Mouse (Mus musculus): ENCODE data around the gene Fam193b.

Fam193b gene

GRCm38 (mm10) chr13:55527834-55528772, 42.8 kb downstream of the Fam193b start:
- DNase-seq (ENCODE audit: low spot score), result no peak

- DNase-seq (ENCODE audit: low spot score), result no peak
These were observed 43.7 kb downstream of the Fam193b start for GRCm38 (mm10) chr13:55527212-55527611.

- no peak for DNase-seq (ENCODE audit: low spot score)
These were observed 45.0 kb downstream of the Fam193b start for GRCm38 (mm10) chr13:55525733-55526553.

GRCm38 (mm10) chr13:55523951-55524600, 46.8 kb downstream of the Fam193b start:
- DNase-seq (ENCODE audit: low spot score), result no peak

DNA sequence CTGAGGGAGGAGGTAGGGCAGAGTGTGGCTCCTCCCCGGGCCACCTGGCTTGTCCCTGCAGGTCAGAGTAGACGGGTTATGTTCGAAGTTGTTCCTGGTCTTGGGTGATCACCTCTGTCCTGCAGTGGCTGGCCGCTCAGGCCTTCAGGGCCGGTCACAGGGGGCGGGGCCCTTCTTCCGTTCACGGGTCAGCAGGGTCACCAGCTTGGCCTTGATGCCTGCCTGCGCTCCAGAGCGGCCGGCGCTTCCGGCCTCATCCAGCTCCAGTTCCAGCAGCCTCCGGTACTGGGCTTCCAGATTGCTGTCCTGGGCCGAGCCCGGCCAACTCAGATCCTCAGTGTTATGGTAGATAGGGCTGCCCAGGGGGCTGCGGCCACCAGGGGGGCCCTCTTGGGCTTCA, 47.6 kb downstream of the Fam193b start:
- DNase-seq (ENCODE audit: low spot score), result peak; percentile 53

- DNase-seq (ENCODE audit: low spot score), result no peak
These were observed 48.2 kb downstream of the Fam193b start for GRCm38 (mm10) chr13:55522730-55523129.

GRCm38 (mm10) chr13:55519606-55520005, 51.3 kb downstream of the Fam193b start:
- DNase-seq (ENCODE audit: low spot score), result no peak

DNA sequence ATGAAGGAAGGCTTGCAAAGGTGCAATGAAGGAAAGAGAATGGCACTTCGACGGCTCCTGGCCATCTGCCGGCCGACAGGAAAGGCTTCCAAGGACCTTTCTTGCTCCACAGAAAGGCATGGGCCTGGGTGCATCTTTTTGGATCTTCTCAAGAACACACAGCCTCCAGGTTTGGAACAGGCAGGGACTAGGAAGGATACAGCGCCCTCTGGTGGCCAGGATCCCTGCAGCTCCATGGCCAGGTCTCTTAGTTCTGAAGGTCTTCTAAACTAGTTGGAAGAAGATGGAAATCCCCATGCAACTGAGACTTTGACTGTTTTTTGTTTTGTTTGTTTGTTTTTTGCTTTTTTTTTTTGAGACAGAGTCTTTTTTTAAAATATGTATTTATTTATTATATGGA, 54.0 kb downstream of the Fam193b start:
- peak; percentile 82 for DNase-seq (ENCODE audit: low spot score)

DNA sequence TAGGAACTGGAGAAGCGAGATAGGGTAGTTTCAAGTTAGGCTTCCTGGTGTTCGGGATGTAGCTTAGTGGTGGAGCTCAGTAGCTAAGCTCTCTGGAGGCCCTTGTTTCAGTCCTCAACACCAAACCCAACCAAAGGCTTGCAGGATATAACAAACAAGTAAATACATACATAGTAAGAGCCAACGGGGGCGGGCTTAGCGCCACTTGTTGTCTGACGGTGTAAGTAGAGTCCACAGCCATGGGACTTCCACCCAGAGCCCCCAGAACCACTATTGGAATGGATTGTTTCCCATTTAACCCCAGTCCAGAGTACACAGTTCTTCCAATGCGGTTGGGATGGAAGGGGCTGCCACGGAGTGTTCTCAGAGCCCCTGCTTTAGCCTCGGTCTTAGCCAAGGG, 57.1 kb downstream of the Fam193b start:
- no peak for DNase-seq (ENCODE audit: low spot score)

- DNase-seq (ENCODE audit: low spot score), result peak; percentile 93
These were observed 57.7 kb downstream of the Fam193b start, which contains the start of gene Pdlim7 for GRCm38 (mm10) chr13:55513111-55513748. Gene Pdlim7 (minus strand): TSS chr13:55513676.

GRCm38 (mm10) chr13:55512379-55513031, 58.4 kb downstream of the Fam193b start:
- DNase-seq (ENCODE audit: low spot score), result peak; percentile 64

DNA sequence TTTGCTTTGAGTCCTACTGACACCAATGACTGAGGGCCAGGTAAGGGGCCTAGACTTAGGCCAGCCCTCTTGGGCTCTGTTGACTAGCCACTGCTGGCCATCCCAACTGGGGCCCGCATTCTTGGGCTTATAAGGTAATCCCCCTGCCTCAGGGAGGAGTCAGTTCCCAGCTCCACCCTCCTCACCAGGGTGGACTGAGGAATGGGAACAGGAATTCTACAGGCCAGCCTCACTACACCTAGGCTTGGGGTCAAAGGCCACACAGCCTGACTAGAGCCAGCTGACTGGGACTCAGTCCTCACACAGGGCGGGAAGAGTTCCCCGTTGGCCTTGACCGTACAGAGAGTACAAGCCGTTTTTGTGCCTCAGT, 59.4 kb downstream of the Fam193b start:
- no peak for DNase-seq (ENCODE audit: low spot score)

- DNase-seq (ENCODE audit: low spot score), result peak; percentile 72
These were observed 60.0 kb downstream of the Fam193b start for GRCm38 (mm10) chr13:55510668-55511491.

DNA sequence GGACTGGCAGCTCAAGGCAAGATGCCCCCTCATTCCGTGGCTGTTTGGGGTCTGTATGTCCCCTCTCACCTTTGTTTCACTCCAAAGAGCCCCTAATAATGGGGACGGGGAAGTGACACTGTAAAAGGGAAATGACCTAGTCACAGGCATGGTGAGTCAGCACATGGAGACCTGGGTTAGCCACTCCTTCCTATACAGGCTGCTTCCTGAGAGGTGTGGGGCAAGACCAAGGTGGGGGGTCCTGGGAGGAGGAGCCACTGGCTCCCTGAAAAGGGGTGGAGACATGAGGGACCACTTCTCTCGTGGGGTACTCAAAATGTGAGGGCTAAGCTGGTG, 60.6 kb downstream of the Fam193b start:
- no peak for DNase-seq (ENCODE audit: low spot score)

DNA sequence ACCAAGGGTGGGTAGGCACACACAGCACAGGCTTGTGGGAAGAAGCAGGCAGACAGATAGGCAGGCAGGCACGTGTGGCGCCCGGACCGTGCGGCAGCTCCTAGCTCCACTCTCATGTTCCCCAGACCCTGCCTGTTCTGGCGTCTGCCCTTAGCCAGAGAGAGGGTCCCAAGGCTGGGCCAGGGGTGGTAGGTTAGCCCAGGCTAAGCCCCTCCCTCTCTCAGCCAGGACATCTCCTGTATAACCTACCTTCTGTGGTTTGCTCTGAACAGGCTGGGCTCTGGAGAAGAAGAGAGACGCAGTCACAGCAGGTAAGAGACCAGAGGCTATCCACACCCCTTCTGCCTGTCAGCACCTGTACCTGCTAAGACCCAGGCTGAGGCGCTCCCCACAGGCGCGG, 62.4 kb downstream of the Fam193b start:
- DNase-seq (ENCODE audit: low spot score), result no peak

- no peak for DNase-seq (ENCODE audit: low spot score)
These were observed 63.0 kb downstream of the Fam193b start for GRCm38 (mm10) chr13:55507877-55508276.

- DNase-seq (ENCODE audit: low spot score), result no peak
These were observed 64.2 kb downstream of the Fam193b start for GRCm38 (mm10) chr13:55506697-55507096.

- DNase-seq (ENCODE audit: low spot score), result no peak
These were observed 65.1 kb downstream of the Fam193b start for GRCm38 (mm10) chr13:55505810-55506209.

DNA sequence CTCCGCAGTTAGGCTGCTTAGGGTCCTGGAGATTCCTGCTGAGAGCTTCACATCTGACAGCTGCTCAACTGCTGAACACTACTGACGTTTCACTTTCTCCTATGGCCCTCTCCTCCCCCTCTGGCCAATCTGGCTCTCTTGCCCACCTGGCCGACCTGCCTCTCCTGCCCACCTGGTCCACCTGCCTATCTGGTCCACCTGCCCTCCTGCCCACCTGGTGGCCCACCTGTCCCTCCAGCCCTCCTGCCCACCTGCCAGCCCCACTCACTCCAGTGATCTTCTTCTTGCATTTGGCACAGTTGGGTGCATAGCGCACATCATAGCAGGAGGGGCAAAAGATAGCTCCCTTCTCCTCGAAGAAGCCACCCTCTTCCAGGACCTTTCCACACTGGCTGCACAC, 66.5 kb downstream of the Fam193b start:
- no peak for DNase-seq (ENCODE audit: low spot score)

DNA sequence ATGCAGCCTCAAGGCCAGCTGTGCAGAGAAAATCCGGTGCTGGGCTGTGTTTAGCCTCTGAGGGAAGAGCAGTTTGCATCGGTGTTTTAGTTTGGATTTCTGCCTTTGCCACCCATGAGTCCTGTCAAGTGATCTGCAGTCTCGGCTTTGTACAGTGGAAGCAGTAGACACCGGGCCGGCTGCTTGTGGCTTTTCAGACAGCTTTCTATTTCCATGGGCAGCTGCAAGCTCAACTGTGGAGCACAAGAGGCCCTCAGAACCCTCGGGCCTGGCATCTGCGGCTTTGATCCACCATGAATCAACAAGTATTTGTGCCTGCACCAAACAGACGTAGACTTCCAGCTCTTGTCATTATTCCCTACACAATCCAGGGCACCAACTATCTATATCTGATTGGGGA, 68.5 kb downstream of the Fam193b start:
- no peak for DNase-seq (ENCODE audit: low spot score)

DNA sequence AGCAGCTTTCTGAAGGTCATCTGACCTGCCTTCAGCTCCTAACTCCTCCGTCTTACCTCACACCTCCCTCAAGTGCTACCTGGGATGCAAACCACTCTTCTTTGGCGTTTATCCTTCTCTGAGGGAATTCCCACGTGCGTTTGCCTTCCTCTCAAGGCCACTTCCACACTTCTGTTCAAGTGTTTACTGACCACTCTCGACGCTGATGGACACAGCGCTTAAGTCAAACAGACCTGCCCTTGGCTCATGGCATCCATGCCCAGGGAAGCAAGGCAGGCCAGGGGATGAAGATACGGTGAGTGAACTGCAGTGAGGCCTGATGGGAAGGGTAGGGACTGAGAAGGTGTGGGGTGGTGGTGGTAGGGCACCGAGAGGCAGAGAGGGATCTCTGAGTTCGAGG, 70.3 kb downstream of the Fam193b start:
- no peak for DNase-seq (ENCODE audit: low spot score)

Measured in ovary, postnatal 36 days (tissue).